Mouse (Mus musculus): ENCODE data around the gene Zfp30. TPM values are rescaled to one million over a fixed set of nuclear protein-coding genes. Genes with fewer than 3 reads are reported as not detected.

Zfp30 gene
- 1 to 10 TPM in 1 of 2 experiments, under 1 TPM in 1; 0.47 to 1.1 TPM for polyA plus RNA-seq (2017; shearing (Covaris generic))

DNA sequence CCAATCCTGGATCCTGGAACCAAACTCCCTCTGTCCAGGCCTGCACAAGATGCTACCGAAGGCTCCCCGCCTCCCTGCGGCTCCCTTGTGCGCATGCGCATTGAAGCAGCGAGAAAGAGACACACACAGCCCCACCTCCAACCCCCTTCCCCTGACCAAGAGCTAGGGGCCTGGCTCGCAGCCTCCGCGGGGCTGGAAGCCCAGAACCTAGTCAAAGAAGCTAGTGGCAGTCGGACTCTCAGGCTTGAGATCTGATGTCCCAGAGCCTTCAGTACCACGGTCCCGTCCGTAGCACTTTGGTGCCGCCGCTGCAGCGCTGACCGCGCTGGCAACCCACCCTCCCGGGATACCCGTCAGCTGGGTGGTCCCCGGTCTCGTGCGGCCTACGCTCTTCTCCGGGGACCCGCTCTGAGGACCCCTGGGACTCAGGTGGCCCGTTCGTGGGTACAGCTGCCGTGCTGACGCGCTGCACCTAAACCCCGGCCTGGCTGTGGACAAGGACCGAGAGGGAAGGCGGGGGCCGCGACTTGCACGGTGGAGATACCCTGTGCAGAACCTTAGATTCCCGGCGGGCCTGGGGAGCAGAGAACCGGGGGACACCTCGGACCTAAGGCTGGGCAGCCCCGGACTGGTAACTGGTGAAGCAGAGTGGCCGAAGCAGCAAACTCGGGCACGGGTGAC lies at the start of gene Zfp30:
Gene Zfp30, plus strand, starts transcription at position 128 of the 681 bp plus-strand sequence.

DNA sequence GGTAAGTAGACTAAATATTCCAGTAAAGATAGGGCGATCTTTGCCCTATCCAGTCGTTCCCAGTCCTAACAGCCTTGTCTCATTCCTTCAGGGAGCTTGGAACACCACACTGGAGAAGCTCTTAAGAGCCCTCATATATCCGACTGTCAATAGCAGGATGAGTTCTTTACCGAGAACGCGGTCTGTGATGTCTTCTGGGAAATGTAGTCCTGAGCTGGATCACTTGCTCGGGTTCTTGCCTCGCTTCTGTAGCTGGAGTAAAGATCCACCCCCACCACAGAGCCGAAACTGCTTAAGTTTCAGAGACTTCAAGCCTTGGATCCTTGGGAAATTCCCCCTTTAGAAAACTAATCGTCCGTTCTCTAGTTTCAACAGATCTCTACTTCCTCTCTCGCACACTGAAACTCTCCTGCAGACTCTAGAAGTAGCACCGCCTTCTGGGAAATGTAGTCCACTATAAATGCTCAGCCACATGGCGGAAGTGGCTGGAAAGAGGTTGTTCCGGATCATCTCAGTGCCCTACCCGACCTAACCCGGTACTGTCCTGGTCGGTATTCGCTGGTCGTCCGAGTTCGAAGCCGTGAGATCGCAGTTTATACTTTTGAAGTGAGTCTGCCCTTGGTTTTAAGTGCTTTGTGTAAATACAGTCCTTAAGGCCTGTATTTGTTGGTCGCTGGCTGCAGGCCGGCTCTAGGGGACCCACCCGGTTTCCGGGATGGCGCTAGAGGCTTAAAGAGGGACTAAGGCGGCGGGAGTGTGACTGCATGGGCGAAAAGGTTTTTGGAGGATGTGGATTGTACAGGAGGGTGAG lies 15.5 kb upstream of the Zfp30 start, which contains the start of gene Zfp84:
Gene Zfp84, plus strand, starts transcription at position 463 of the 811 bp plus-strand sequence.

DNA sequence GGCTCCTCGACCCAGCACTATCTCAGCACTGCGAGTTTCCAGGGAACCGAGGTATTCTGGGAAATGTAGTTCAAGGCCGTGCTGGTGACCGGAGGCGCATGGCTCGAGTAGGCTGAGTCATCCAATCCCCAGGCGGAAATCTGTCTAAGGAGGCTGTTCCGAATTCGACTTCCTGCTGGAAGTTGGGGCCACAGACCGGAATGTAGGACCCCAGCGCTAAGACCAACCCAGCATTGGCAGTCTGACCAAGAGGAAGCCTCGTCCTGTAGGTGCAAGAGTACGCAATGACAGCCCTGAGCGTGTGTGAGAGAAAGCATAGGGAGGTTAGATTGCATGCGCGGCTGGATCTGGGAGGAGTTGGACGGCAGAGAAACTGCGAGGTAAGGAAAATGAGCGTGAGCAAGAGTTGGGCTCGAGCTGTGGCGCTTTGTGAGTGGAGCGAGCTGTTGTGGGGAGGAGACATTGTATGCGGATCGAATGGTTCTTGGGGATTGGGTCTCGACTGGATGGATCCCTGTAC lies 32.2 kb downstream of the Zfp30 start, which contains the start of gene Zfp790:
Gene Zfp790, plus strand, starts transcription at position 205 of the 520 bp plus-strand sequence.

Other genes with a start within 250 kb of the Zfp30 start
- under 1 TPM in 1 of 2 experiments, not detected in 1; 0.82 TPM for gene Catsperg2, start 57.0 kb upstream of the Zfp30 start, polyA plus RNA-seq (2017; shearing (Covaris generic))
- gene Zfp84, start 15.4 kb upstream of the Zfp30 start, polyA plus RNA-seq (2017; shearing (Covaris generic)): 10 to 100 TPM; 14.7 to 18.3 TPM
- gene Zfp790, start 32.1 kb downstream of the Zfp30 start, polyA plus RNA-seq (2017; shearing (Covaris generic)): 10 to 100 TPM; 16.6 to 17.6 TPM
- gene Zfp940, start 69.7 kb downstream of the Zfp30 start, polyA plus RNA-seq (2017; shearing (Covaris generic)): 1 to 10 TPM; 4.4 to 7.5 TPM
- 1 to 10 TPM; 5.2 to 5.4 TPM for gene Zfp420, start 76.0 kb downstream of the Zfp30 start, polyA plus RNA-seq (2017; shearing (Covaris generic))
- 1 to 10 TPM; 3.2 to 4.5 TPM for gene Zfp27, start 122.6 kb downstream of the Zfp30 start, polyA plus RNA-seq (2017; shearing (Covaris generic))
- gene Zfp383, start 124.2 kb downstream of the Zfp30 start, polyA plus RNA-seq (2017; shearing (Covaris generic)): 1 to 10 TPM in 1 of 2 experiments, under 1 TPM in 1; 0.84 to 1.0 TPM
- 10 to 100 TPM in 1 of 2 experiments, 1 to 10 TPM in 1; 3.8 to 12.7 TPM for gene Zfp74, start 170.1 kb downstream of the Zfp30 start, polyA plus RNA-seq (2017; shearing (Covaris generic))
- 1 to 10 TPM; 6.8 to 9.1 TPM for gene Zfp568, start 200.0 kb downstream of the Zfp30 start, polyA plus RNA-seq (2017; shearing (Covaris generic))

Data from activated CD4-positive, CD25-positive, alpha-beta regulatory T cell (primary cell).